Mouse (Mus musculus) fat pad, adult 2 months (tissue): Measurements from ENCODE around the gene Mlec.
"Not testable (repeated sequence)": the region's sequence is repeated elsewhere in the genome, so short reads cannot be mapped to it uniquely, and the experiment has no call there.

Experiments used
- DNase-seq: peaks from one replicate; pipeline ENCODE4 v3.0.0-alpha.2; 2011; ENCODE audit warnings: low read depth, low spot score; ENCODE audit errors: extremely low read depth

Gene Mlec

GRCm38 (mm10) chr5:115127421-115128179 lies 30.4 kb downstream of the Mlec start:
- no peak for DNase-seq

- no peak for DNase-seq
Observed at GRCm38 (mm10) chr5:115126578-115127312, 31.2 kb downstream of the Mlec start.

- no peak for DNase-seq
Observed at GRCm38 (mm10) chr5:115125211-115125871, 32.6 kb downstream of the Mlec start.

- no peak for DNase-seq
Observed at GRCm38 (mm10) chr5:115124690-115125089, 33.3 kb downstream of the Mlec start.

- no peak for DNase-seq
Observed at GRCm38 (mm10) chr5:115120978-115121377, 37.0 kb downstream of the Mlec start.

GRCm38 (mm10) chr5:115118961-115119570 lies 38.9 kb downstream of the Mlec start, which contains the start of gene Acads:
Gene Acads (minus strand): TSS chr5:115119346.
- DNase-seq: no peak

- DNase-seq: no peak
Observed at GRCm38 (mm10) chr5:115117467-115117866, 40.5 kb downstream of the Mlec start.

- no peak for DNase-seq
Observed at GRCm38 (mm10) chr5:115116426-115116825, 41.6 kb downstream of the Mlec start.

GRCm38 (mm10) chr5:115114501-115114900 lies 43.5 kb downstream of the Mlec start:
- DNase-seq: no peak

GRCm38 (mm10) chr5:115113244-115113643 lies 44.7 kb downstream of the Mlec start:
- DNase-seq: no peak

GRCm38 (mm10) chr5:115111156-115111555 lies 46.8 kb downstream of the Mlec start:
- DNase-seq: no peak

GRCm38 (mm10) chr5:115103253-115103652 lies 54.7 kb downstream of the Mlec start:
- DNase-seq: not testable (repeated sequence)

- DNase-seq: no peak
Observed at GRCm38 (mm10) chr5:115102231-115102630, 55.7 kb downstream of the Mlec start.

- no peak for DNase-seq
Observed at GRCm38 (mm10) chr5:115100473-115100872, 57.5 kb downstream of the Mlec start.

GRCm38 (mm10) chr5:115099991-115100390 lies 58.0 kb downstream of the Mlec start:
- no peak for DNase-seq

- no peak for DNase-seq
Observed at GRCm38 (mm10) chr5:115099530-115099929, 58.4 kb downstream of the Mlec start.

- DNase-seq: no peak
Observed at GRCm38 (mm10) chr5:115098195-115098594, 59.8 kb downstream of the Mlec start, which contains the start of gene Gm10401. Gene Gm10401 (minus strand): TSS chr5:115098295.
